In genomic region chr6:43343006-43343405, GRCm38 (mm10) we compare ENCODE assay signal across 27 mouse cellular contexts. TPM values are rescaled to one million over a fixed set of nuclear protein-coding genes. Genes with fewer than 3 reads are reported as not detected.
DNase-seq lines count a peak whose midpoint lies in the region; ATAC-seq and TF ChIP-seq lines count a peak whose summit lies in the region.
"Had no signal": no experiment of that assay in that cellular context is flagged by ENCODE, and none has a peak within 500 bp of the region (broad histone marks: within the 10 kb centered on the region; RNA-seq: fewer than 3 reads in every experiment).

No protein-coding gene starts in this region.

- TF ChIP-seq CTCF in Patski (IDR thresholded peaks at IDR 0.05), result no peak

- H3K27me3 ChIP-seq in Patski, result no peaks in the 10 kb centered on the region
- no peaks in the 10 kb centered on the region for H3K27me3 ChIP-seq in midbrain, embryonic 15.5 days (replicated peaks)
- H3K27me3 ChIP-seq: embryonic facial prominence, embryonic 13.5 days; embryonic facial prominence, embryonic 15.5 days; forebrain, embryonic 13.5 days; forebrain, embryonic 15.5 days had no signal

- H3K9ac ChIP-seq in midbrain, embryonic 15.5 days, result no peak overlapping the region
- H3K9ac ChIP-seq: embryonic facial prominence, embryonic 13.5 days; embryonic facial prominence, embryonic 15.5 days; forebrain, embryonic 13.5 days; forebrain, embryonic 15.5 days; forebrain, postnatal 0 days had no signal

- H3K4me3 ChIP-seq in midbrain, embryonic 15.5 days, result no peak overlapping the region
- H3K4me3 ChIP-seq: embryonic facial prominence, embryonic 13.5 days; embryonic facial prominence, embryonic 15.5 days; forebrain, embryonic 13.5 days; forebrain, embryonic 15.5 days had no signal

- peak; percentile 21 for ATAC-seq in Patski
- no peak for ATAC-seq in midbrain, embryonic 15.5 days (replicated peaks)
- ATAC-seq: forebrain, embryonic 13.5 days; forebrain, embryonic 15.5 days; forebrain, postnatal 0 days had no signal

- no peak overlapping the region for H3K27ac ChIP-seq in midbrain, embryonic 15.5 days
- H3K27ac ChIP-seq: embryonic facial prominence, embryonic 13.5 days; embryonic facial prominence, embryonic 15.5 days; forebrain, embryonic 13.5 days; forebrain, embryonic 15.5 days had no signal

- no peaks in the 10 kb centered on the region for H3K36me3 ChIP-seq in midbrain, embryonic 15.5 days (replicated peaks)
- H3K36me3 ChIP-seq: embryonic facial prominence, embryonic 13.5 days; embryonic facial prominence, embryonic 15.5 days; forebrain, embryonic 15.5 days had no signal

- in situ Hi-C loops in Patski (cut with MboI; ENCODE audit: low pct_unique_long_range_greater_than_20kb), result no loop called here

- CTCF ChIA-PET in Patski (lab: Charles Lee), result interaction anchor here (0.7 to 1.5 kb wide), 2 partner anchors 16 to 23 kb away, joined by 3 read pairs; no protein-coding TSS in a partner anchor

- H3K9me3 ChIP-seq in midbrain, embryonic 15.5 days, result no peaks in the 10 kb centered on the region
- H3K9me3 ChIP-seq: embryonic facial prominence, embryonic 13.5 days; embryonic facial prominence, embryonic 15.5 days; forebrain, embryonic 13.5 days; forebrain, embryonic 15.5 days had no signal

- no peak overlapping the region for H3K4me2 ChIP-seq in midbrain, embryonic 15.5 days
- H3K4me2 ChIP-seq: embryonic facial prominence, embryonic 13.5 days; embryonic facial prominence, embryonic 15.5 days; forebrain, embryonic 13.5 days; forebrain, embryonic 15.5 days had no signal

- DNase-seq in 416B (ENCODE audit: low read depth), result peak; percentile 6
- no peak for DNase-seq in Patski (ENCODE audit: low read depth, low spot score)
- no peak for DNase-seq in retina, embryonic 14.5 days (ENCODE audit: low spot score)
- no peak for DNase-seq in heart, postnatal 36 days
- DNase-seq: adrenal gland, adult 2 months; adrenal gland, postnatal 10 days; adrenal gland, postnatal 25 days; cerebellum, adult 11 months; cerebellum, adult 18-20 months; cerebellum, adult 8-10 months; cerebellum, adult 9-11 months; cerebellum, postnatal 14 days; cerebellum, postnatal 36 days; embryo, embryonic 11 days; forebrain, postnatal 0 days had no signal

- WGBS in midbrain, embryonic 15.5 days, result 89% methylated on average over 1 of the region's 1 CpGs

- intact Hi-C loops in heart, postnatal 36 days (cut with DNase I), result no loop called here

- no peaks in the 10 kb centered on the region for H3K4me1 ChIP-seq in midbrain, embryonic 15.5 days
- H3K4me1 ChIP-seq: embryonic facial prominence, embryonic 13.5 days; embryonic facial prominence, embryonic 15.5 days; forebrain, embryonic 13.5 days; forebrain, embryonic 15.5 days had no signal

- POLR2A ChIA-PET in Patski (lab: Charles Lee), result no interaction called here

RNA-seq across cellular contexts. Expression of gene Nobox, which starts 33.7 kb away (rescaled TPM):
- polyA plus RNA-seq in Patski (2021), result not detected
- not detected in 2 replicates for polyA plus RNA-seq in midbrain, embryonic 15.5 days (2015; fragmentation: Nextera tagmentation; extraction: Ambion mirVana)
- total RNA-seq in heart, postnatal 36 days (2021), result not detected
- total RNA-seq: adrenal gland, adult 2 months; adrenal gland, postnatal 10 days; adrenal gland, postnatal 25 days; common myeloid progenitor, adult 5-6 weeks; ES-E14; forebrain, postnatal 0 days; MEL had no signal
- polyA plus RNA-seq: adrenal gland, adult 2 months; brain, embryonic 14.5 days; C2C12; embryonic facial prominence, embryonic 11.5 days; embryonic facial prominence, embryonic 13.5 days; embryonic facial prominence, embryonic 15.5 days; forebrain, embryonic 11.5 days; forebrain, embryonic 13.5 days; forebrain, embryonic 15.5 days had no signal
